Mouse (Mus musculus) frontal cortex, postnatal 36 days (tissue): ENCODE data around the gene Gm10203.
"Not testable (repeated sequence)": the region's sequence is repeated elsewhere in the genome, so short reads cannot be mapped to it uniquely, and the experiment has no call there.

Experiments used
- DNase-seq, 2 experiments: peaks; one replicate each; pipeline ENCODE4 v3.0.0; 2022; ENCODE audit warnings: low spot score in 2 of 2

Gm10203 gene

GRCm38 (mm10) chr6:149134391-149135150 lies 4.6 kb downstream of the Gm10203 start:
- no peak for DNase-seq

- DNase-seq: no peak
These were observed 5.7 kb downstream of the Gm10203 start for GRCm38 (mm10) chr6:149135631-149136030.

- no peak for DNase-seq
These were observed 8.0 kb downstream of the Gm10203 start for GRCm38 (mm10) chr6:149137936-149138335.

GRCm38 (mm10) chr6:149139011-149139410 lies 9.0 kb downstream of the Gm10203 start:
- no peak for DNase-seq

- DNase-seq: no peak
These were observed 9.5 kb downstream of the Gm10203 start, which contains the start of gene Etfbkmt for GRCm38 (mm10) chr6:149139471-149139870. TSS of gene Etfbkmt (plus strand) at chr6:149139849.

GRCm38 (mm10) chr6:149141393-149142173 lies 11.6 kb downstream of the Gm10203 start:
- peak; percentile 69 to 83 for DNase-seq

GRCm38 (mm10) chr6:149145143-149145542 lies 15.2 kb downstream of the Gm10203 start:
- no peak for DNase-seq

GRCm38 (mm10) chr6:149148436-149149229 lies 18.7 kb downstream of the Gm10203 start:
- no peak for DNase-seq

- no peak for DNase-seq
These were observed 22.1 kb downstream of the Gm10203 start for GRCm38 (mm10) chr6:149152119-149152518.

- DNase-seq: no peak
These were observed 23.6 kb downstream of the Gm10203 start for GRCm38 (mm10) chr6:149153473-149154115.

- no peak for DNase-seq
These were observed 24.4 kb downstream of the Gm10203 start for GRCm38 (mm10) chr6:149154116-149155030.

- DNase-seq: no peak
These were observed 25.3 kb downstream of the Gm10203 start for GRCm38 (mm10) chr6:149155031-149155841.

- DNase-seq: not testable (repeated sequence)
These were observed 37.1 kb downstream of the Gm10203 start for GRCm38 (mm10) chr6:149167038-149167437.

- DNase-seq: no peak
These were observed 37.7 kb downstream of the Gm10203 start for GRCm38 (mm10) chr6:149167672-149168071.

GRCm38 (mm10) chr6:149168436-149168835 lies 38.5 kb downstream of the Gm10203 start:
- no peak for DNase-seq

- DNase-seq: not testable (repeated sequence)
These were observed 40.0 kb downstream of the Gm10203 start for GRCm38 (mm10) chr6:149169965-149170364.

GRCm38 (mm10) chr6:149173831-149174625 lies 44.1 kb downstream of the Gm10203 start:
- DNase-seq: no peak

- DNase-seq: no peak
These were observed 45.1 kb downstream of the Gm10203 start for GRCm38 (mm10) chr6:149174932-149175570.
